Mouse (Mus musculus): Measurements from ENCODE around the gene Ints1.

The Ints1 gene

DNA sequence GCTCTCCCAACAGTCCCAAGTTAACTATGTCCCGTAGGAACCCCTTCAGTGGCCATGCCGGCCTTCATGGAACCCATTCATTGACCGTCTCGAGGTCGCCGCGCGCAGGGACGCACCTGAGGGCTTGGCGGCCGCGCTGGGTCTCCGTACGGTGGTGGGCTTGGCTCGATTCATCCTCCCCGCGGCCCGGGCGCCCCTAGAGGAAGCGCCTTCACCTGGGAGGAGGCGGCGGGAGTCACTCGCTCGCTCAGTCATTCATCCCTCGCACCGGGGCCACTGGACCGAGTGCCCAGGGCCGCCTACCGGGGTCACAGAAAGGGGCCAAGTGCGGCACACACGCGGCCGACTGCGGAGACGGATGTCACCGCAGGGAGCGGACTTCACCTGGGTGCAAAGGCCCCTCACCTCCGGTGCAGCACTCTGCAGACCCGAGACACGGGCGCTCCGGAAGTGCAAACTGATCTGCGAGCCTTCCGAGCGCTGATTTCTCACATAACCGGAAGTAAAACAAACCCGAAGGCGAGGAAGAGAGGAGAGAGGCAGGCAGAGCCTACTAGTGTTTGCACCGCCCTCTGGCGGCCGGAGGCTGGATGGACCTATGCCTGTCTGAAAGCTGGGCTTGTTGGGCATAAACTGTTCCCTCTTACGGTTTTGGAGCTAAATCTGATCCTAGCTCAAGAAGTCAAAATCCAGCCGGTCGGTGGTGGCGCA is at the start of gene Ints1:
Ints1 (minus strand) TSS at position 459 of the 711 bp plus-strand sequence.
- peak; percentile 99 for DNase-seq

DNA sequence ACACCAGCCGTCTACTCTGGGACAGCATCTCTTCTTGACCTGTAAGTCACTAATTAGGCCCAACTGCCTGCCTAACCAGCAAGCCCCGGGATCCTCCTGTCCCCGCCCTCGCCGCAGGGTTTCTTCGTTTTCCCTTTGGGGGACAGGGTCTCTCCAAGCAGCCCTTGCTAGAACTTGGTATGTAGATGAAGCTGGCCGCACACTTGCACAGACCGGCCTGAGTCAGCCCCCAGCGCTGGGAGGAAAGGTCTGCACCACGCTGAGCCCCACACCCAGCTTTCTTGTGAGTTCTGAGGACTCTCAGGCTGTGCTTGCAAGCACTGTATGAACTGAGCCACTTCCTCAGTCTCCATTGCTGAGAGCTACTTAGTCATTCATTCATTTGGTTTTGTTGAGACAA is 49.1 kb upstream of the Ints1 start:
- no peak for DNase-seq

DNA sequence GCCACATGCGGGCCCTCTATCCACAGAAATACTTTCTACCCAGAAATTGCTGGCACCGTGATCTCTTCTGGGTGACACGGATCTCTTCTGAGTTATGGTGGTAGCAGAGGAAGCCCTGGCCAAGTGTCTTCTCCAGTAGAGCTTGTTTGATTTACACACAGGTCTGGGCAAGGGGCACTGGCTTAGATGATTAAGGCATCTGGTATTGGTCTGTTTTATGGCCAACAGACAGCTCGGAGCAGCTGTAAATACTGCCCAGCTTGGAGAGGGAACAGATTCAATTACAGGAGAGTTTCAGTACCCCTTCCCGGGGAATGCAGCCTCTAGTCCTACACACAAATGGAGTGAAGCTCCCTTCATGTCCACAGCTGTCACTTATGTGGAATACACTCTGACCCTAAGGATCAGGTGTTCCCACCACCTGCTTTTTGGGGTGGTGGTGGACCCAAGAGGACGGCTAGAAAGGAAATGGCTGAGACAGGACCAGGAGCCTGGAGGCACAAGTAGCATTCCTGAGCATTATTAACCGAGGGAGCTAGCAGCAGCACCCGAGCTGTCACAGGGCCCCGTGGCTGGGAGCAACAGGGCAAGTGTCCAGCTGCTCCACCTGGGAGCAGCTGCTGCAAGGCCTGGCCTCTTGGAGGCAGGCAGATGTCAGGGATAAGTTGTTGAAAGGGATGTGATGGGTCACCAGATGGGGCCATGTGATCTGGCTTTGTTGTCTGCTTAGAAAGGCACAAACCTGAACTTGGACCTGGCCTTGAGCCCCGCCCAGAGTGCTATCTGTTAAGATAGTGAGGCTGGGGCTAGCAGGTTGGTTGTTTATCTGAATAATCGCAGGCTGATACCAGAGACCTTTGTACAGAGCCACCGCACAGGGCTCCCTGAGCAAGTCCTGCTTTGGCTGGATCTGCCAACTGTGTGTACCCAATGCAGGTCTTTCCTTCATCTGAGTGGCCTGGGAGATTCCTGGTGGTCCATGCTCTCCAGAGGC is 46.3 kb upstream of the Ints1 start:
- no peak for DNase-seq

- no peak for DNase-seq
These were observed 44.2 kb upstream of the Ints1 start, which contains the start of gene Tmem184a for GRCm38 (mm10) chr5:139819538-139820181. TSS of gene Tmem184a (minus strand) at chr5:139819917.

GRCm38 (mm10) chr5:139818801-139819200 is 43.3 kb upstream of the Ints1 start:
- no peak for DNase-seq

DNA sequence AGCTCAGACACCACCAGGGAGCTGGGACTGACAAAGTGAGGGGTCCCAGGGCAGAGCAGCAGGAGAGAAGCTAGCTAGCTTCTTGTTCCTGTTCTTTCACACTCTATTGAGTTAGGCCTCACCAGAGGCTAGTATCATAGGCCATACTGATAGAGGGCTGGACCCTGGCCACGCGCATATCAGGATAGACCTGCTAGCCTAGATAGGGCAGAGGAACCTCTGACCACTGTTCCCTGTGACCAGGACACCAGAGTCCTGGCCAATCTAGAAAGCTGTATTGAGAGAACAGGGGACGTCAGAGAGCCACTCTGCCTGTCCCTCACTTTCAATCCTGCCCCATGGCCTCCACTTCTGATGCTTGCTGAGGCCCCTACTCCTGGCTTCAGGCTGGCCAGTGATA is 42.6 kb upstream of the Ints1 start:
- DNase-seq: no peak

DNA sequence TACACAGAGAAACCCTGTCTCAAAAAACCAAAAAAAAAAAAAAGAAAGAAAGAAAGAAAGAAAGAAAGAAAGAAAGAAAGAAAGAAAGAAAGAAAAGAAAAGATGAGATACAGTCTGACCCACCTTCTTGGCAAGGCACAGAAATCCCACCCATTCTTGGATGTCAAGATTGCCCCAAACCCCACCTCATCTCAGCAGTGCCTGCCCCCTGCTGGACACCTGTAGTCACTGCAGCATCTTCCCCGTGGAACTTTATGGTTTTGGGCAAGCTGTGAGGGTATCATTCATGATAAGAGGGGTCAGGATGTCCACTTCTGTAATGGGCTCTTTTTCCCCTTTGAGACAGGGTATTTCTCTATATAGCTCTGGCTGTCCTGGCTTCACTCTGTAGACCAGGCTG is 41.8 kb upstream of the Ints1 start:
- no peak for DNase-seq

- DNase-seq: no peak
These were observed 41.0 kb upstream of the Ints1 start for GRCm38 (mm10) chr5:139816445-139816844.

DNA sequence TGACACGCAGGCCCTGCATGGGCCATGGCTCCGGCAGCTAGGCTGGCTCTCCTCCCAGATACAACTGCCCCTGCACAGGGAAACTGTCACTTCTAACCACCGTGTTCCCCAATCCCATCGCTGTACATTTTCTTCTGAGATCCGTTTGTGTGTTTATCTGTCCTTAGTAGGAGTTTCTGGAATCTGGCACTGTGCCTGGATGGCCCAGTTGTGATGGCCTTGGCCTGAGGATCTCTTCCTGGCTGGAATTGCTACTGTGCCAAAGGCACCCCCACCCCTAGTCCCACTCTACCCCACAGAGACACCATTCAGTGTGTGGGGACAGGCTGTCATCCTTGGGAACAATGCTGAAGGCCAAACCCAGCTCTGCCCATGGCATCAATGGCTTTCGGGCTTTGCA is 40.5 kb upstream of the Ints1 start:
- no peak for DNase-seq

- no peak for DNase-seq
These were observed 38.5 kb upstream of the Ints1 start for GRCm38 (mm10) chr5:139813963-139814381.

DNA sequence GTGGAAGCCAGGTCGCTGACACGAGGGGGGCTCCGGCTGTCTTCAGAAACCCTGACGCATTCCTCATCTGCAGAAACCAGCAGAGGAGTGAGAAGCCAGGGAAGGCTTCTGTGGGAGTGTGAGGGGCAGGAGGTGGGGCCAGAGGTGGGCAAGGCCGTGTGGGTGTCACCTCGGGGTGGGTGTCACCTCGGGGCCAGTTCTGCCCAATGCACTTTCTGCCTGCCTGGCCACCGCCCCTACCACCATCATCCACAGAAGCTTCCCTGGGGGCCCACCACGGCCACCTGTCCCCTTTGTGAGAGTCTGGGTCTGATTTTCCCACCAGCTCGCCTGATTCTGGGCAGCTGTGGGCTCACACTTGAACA is 37.6 kb upstream of the Ints1 start:
- DNase-seq: no peak

DNA sequence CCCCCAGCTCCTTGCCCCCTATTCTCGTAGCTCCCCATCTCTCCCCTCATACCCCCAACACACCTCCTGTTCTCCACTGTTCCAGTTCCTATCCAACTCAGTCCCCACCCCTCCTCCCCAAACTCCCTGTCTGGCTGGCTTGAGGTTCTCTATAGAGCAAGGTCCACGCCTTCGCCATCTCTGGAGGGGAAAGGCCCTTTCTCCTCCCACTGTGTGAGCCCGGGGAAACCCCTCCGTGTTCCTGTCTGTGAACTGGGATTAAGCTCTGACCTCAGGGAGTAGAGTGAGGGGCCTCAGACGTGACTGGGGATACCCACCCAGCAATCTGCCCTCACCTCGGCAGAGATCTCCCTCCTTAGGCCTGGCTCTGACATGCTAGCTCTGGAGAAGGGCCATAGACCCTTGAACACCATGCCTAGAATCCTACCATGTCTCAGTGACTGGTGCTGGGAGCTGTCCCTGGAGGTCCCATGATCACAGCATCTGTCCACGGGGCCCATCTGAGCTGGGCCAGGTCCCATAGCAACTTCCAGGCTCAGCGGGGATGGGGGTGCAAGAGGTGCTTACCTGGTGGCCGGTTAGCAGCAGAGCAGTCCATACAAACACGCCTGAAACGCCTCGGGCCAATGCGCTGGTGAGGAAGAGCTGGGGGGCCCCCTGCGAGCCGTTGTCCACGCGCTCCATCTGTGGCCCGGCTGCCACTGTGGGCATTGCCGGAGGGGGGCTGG is 37.1 kb upstream of the Ints1 start:
- no peak for DNase-seq

- no peak for DNase-seq
These were observed 36.4 kb upstream of the Ints1 start for GRCm38 (mm10) chr5:139811677-139812397.

GRCm38 (mm10) chr5:139809397-139809796 is 33.9 kb upstream of the Ints1 start:
- DNase-seq: no peak

- no peak for DNase-seq
These were observed 30.4 kb upstream of the Ints1 start for GRCm38 (mm10) chr5:139805924-139806323.

DNA sequence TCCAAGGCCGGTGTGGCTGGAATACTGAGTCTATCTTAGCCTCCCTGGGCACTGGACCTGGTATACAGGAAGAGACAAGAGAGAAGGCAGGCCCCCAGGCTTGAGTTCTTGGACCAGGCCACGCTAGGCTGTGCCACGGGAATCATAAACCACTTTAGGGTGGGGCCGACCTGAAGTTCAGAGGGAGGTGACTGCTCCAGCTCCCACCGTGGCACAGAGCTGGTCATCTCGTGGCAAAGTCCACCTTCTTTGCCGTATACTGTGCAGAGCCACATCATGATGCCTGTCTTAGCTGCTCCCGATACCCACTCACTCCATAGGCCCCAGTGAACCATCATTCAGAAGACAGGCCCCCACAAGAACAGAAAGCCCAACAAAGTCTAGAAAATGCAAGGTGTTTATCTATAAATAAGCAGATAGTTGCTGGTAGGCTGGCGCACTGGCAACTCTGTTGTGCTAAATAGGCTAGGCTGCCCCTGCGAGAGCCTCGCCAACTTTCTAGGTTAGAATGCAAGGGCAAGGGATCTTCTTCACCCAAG is 29.2 kb upstream of the Ints1 start:
- DNase-seq: no peak

- no peak for DNase-seq
These were observed 28.7 kb upstream of the Ints1 start for GRCm38 (mm10) chr5:139804107-139804551.

- DNase-seq: peak; percentile 52
These were observed 28.2 kb upstream of the Ints1 start for GRCm38 (mm10) chr5:139803601-139804102.

GRCm38 (mm10) chr5:139803165-139803564 is 27.7 kb upstream of the Ints1 start:
- no peak for DNase-seq

DNA sequence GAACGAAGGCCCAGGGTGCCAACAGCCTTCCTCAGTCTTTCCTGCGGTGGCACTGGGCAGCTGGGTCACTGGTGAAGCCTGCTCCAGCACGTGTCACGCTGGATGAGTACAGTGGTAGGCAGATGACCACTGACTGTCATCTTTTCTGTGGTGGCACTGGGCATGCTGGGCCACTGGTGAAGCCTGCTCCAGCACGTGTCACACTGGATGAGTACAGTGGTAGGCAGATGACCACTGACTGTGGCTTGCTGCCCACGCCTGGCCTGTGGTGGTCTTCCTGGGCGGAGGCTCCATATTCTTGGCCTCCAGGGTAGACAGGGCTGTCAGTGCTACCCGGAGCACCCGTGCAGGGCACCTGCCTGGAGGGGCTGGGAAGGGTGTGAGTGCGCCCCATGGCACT is 26.4 kb upstream of the Ints1 start:
- DNase-seq: no peak

- no peak for DNase-seq
These were observed 25.8 kb upstream of the Ints1 start for GRCm38 (mm10) chr5:139801231-139801630.
